Mouse (Mus musculus): Measurements from ENCODE around the gene Shtn1.

DNA sequence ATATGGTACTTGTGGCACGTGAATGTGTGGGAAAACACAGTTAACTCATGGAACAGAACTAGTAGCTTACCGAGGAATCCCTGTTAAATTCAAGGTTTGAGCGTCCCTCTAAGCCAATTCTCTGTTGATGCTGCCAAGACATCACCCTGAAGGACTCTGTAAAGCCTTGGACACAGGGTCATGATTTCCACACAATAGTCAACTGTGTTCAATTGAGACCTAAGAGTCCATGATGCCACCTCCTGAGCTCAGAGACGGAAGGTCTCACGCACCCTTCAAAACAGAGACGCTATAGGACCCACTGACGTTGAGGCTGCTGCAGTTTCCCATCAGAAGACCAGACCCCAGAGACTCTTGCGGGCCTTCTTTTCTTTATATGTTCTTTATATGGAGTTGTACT, 101.8 kb downstream of the Shtn1 start:
- TF ChIP-seq POLR2A (IDR thresholded peaks at IDR 0.05; ENCODE audit: insufficient read length, low read depth) (no peak), MAX (IDR thresholded peaks at IDR 0.05; ENCODE audit: low read depth) (no peak), CEBPB (IDR thresholded peaks at IDR 0.05; ENCODE audit: insufficient read depth, poor library complexity, severe bottlenecking) (no peak), REST (IDR thresholded peaks at IDR 0.05; ENCODE audit: insufficient read depth, insufficient read length) (no peak), MYOD1 (IDR thresholded peaks at IDR 0.05; ENCODE audit: control insufficient read depth in 1 of 3, insufficient read length in 2 of 3, low read depth in 2 of 3) (no peak), SRF (IDR thresholded peaks at IDR 0.05; ENCODE audit: control insufficient read depth, insufficient read length, low read depth) (no peak), TCF12 (IDR thresholded peaks at IDR 0.05; ENCODE audit: insufficient read depth, poor library complexity, severe bottlenecking) (no peak), POLR2AphosphoS2 (IDR thresholded peaks at IDR 0.05; ENCODE audit: insufficient read length, low read depth) (no peak), E2F4 (IDR thresholded peaks at IDR 0.05; ENCODE audit: insufficient read depth) (no peak), USF1 (IDR thresholded peaks at IDR 0.05; ENCODE audit: low read depth) (no peak), TCF3 (IDR thresholded peaks at IDR 0.05; ENCODE audit: insufficient read length, low read depth) (no peak)
